Mouse (Mus musculus): ENCODE results near the gene Ptpdc1.

The Ptpdc1 gene

DNA sequence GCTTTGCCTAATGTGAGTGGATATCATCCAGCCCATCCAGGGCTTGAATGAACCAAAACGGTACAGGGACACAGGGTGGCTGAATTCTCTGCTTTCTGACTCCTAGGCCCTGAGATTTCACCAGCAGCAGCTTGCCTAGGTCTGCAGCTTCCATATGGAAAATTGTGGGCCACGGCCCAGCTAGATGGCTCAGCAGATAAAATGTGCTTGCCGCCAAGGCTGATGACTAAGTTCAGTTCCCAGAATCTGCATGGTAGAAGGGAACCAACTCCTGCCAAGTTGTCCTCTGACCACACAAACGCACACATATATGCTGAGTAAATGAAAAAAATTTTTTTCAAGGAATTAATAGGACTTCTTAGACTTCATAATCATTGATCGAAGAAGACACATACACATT, 77.2 kb downstream of the Ptpdc1 start:
- DNase-seq (ENCODE audit: low spot score in 2 of 2): no peak

GRCm38 (mm10) chr13:48547623-48548022, 77.8 kb downstream of the Ptpdc1 start:
- DNase-seq (ENCODE audit: low spot score in 2 of 2): no peak

GRCm38 (mm10) chr13:48546330-48546917, 79.0 kb downstream of the Ptpdc1 start:
- DNase-seq (ENCODE audit: low spot score in 2 of 2): peak; percentile 99

GRCm38 (mm10) chr13:48545476-48546281, 79.8 kb downstream of the Ptpdc1 start:
- DNase-seq (ENCODE audit: low spot score in 2 of 2): peak; percentile 94 to 95

- DNase-seq (ENCODE audit: low spot score in 2 of 2): no peak
Measured at GRCm38 (mm10) chr13:48544867-48545266, 80.6 kb downstream of the Ptpdc1 start.

DNA sequence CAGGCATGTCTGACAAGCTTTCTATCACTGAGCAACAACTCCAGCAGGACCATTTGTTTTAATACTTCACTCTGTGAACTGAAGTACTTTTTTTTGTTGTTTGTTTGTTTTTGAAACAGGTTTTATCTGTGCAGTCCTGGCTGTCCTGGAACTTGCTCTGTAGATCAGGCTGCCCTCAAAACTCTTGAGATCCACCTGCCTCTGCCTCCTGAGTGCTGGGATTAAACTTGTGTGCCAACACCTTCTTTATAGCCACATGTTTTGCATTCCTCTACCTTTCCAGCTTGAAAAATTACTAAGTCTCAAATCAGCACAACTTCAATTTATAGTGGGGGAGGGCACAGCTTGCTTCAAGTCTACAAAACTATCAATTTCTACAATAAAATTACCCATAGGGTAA, 81.1 kb downstream of the Ptpdc1 start:
- no peak for DNase-seq (ENCODE audit: low spot score in 2 of 2)

GRCm38 (mm10) chr13:48540488-48540887, 85.0 kb downstream of the Ptpdc1 start:
- no peak for DNase-seq (ENCODE audit: low spot score in 2 of 2)

DNA sequence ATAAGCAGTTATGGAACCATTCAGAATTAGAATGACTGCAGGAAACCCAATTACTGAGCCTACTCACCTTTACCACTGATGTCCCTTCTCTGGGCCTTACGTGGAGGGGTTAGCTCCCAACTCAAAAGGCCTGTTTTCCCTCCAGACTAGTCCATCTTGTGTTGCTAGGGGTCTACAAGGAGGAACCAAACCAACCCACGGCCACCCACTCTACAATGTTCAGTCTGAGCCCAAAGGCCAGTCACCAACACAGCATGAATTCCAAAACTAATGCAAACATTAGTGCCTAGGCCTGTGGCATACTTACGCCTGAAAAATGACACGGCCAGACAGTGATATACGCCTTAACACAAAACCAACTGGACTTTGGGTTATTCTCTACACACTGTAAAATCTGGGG, 92.0 kb downstream of the Ptpdc1 start:
- DNase-seq (ENCODE audit: low spot score in 2 of 2): no peak

DNA sequence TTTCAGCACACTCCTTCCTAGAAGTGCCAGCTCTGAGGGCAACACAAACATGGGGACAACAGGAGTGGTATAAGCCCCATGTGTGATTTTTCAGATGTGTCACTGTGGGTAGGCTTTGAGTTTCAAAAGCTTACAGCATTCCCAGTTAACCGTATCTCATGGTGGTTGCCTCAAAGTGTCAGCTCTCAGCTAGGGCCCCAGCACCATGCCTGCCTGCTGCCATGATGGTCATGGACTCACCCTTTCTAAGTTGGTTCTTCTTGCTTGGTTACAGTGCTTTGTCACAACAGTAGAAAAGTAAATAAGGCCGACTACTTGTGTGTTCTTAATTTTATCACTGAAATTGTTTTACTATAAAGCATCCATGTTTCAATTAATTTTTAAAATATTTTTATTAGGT, 94.0 kb downstream of the Ptpdc1 start:
- DNase-seq (ENCODE audit: low spot score in 2 of 2): no peak

- DNase-seq (ENCODE audit: low spot score in 2 of 2): peak; percentile 16 to 25
Measured at GRCm38 (mm10) chr13:48530685-48531084, 94.8 kb downstream of the Ptpdc1 start.

DNA sequence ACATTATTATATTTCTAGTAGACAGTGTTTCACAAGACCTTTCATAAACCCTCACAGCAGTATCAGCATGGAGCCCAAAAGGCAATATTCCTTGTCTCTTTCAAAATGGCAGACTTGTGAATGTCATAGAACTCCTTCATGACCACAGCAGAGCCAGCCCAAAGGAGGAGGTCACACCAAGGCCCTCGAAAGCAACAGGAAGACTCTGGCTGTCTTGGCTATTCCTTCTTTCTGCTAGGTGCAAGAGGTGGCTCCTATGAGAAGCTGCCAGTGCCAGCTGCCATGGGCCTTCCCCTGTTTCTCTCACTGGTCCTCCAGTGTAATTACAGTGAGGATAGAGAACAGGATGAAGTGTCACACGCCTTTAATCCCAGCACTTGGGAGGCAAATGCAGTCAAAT, 96.4 kb downstream of the Ptpdc1 start:
- DNase-seq (ENCODE audit: low spot score in 2 of 2): no peak

DNA sequence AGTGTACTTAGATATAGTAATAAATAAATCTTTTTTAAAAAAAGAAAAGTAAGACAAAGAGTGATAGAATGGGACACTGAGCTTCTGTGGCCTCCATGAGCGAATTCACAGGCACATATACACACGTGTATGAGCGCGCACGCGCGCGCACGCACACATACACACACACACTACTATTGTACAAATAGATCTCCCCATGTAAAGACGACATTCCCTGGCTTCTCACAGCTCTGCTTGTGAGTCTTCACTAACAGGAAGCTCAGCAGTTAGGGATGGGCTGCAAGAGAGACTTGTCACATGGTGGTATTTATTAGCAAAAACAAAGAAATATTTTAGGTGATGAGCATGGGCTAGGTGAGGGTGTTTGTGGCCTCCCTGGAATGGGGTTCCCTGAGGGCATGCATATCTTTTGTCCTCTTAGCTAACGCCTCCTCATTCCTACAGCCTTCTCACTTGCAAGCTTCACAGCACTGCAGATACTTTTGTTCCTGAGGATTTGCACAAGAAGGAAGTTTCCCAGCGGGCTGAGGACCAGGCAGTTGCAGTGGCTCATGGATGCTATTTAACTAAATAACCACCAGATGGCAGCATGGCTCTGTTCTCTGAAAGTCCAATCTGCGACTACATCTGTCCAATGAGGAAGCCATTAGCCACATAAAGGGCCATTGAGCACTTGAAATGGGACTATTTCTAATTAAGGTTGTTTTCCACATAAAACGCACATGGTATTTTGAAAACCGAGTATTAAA, 97.2 kb downstream of the Ptpdc1 start:
- peak; percentile 70 to 74 for DNase-seq (ENCODE audit: low spot score in 2 of 2)

Measured in right cerebral cortex, adult 2 months (tissue).